Mouse (Mus musculus) liver, embryonic 15.5 days (tissue): ENCODE results near the gene Ldlrad3. TPM values are rescaled to one million over a fixed set of nuclear protein-coding genes. Genes with fewer than 3 reads are reported as not detected.

Experiments used
- ATAC-seq: fragments of 200-750 bp; cut with Nextera tagmentation; 2 replicates; pipeline ENCODE4 v1.8.0; 2017; ENCODE audit warnings: moderate number of reproducible peaks, mild to moderate bottlenecking, moderate library complexity; ENCODE audit not compliant: insufficient read depth
- H3K27ac ChIP-seq: fragments of 300-500 bp; sonication (generic); replicated peaks from 2 replicates; pipeline ENCODE4 v1.5.1; 2015; ENCODE audit warnings: mild to moderate bottlenecking, inconsistent platforms
- H3K27me3 ChIP-seq: fragments of 300-500 bp; sonication (generic); 2 replicates; pipeline ENCODE4 v1.6.1; 2015; ENCODE audit warnings: mild to moderate bottlenecking, inconsistent platforms
- H3K36me3 ChIP-seq: fragments of 300-500 bp; sonication (generic); replicated peaks from 2 replicates; pipeline ENCODE4 v1.6.1; 2015; ENCODE audit warnings: moderate library complexity, mild to moderate bottlenecking, inconsistent platforms
- H3K4me1 ChIP-seq: fragments of 300-500 bp; sonication (generic); replicated peaks from 2 replicates; pipeline ENCODE4 v1.6.1; 2015; ENCODE audit warnings: inconsistent platforms
- H3K4me2 ChIP-seq: fragments of 300-500 bp; sonication (generic); 2 replicates; pipeline ENCODE4 v1.6.1; 2015; ENCODE audit warnings: moderate library complexity, mild to moderate bottlenecking, inconsistent platforms
- H3K4me3 ChIP-seq: fragments of 300-500 bp; sonication (generic); replicated peaks from 2 replicates; pipeline ENCODE4 v1.5.1; 2015; ENCODE audit warnings: mild to moderate bottlenecking, inconsistent platforms
- H3K9ac ChIP-seq: fragments of 300-500 bp; sonication (generic); 2 replicates; pipeline ENCODE4 v1.6.1; 2015; ENCODE audit warnings: moderate library complexity, mild to moderate bottlenecking, inconsistent platforms
- H3K9me3 ChIP-seq: fragments of 300-500 bp; sonication (generic); replicated peaks from 2 replicates; pipeline ENCODE4 v1.6.1; 2016; ENCODE audit warnings: inconsistent platforms
- WGBS: fragments of 180-500 bp; shearing (Covaris S2); methylation state at CpG from one replicate; pipeline ENCODE4 v1.1.7; 2015; ENCODE audit warnings: mixed read lengths; ENCODE audit not compliant: insufficient replicate concordance; 5-methylcytosine and 5-hydroxymethylcytosine counted together
- polyA plus RNA-seq: library from polyadenylated mRNA; unstranded; fragments of >200 nt; fragmentation: Nextera tagmentation; extraction: Ambion mirVana; gene quantifications from 2 replicates; pipeline ENCODE4 v1.2.1, GENCODE M21; 2015

The Ldlrad3 gene
- 4.8 and 5.7 TPM in 2 replicates for polyA plus RNA-seq

DNA sequence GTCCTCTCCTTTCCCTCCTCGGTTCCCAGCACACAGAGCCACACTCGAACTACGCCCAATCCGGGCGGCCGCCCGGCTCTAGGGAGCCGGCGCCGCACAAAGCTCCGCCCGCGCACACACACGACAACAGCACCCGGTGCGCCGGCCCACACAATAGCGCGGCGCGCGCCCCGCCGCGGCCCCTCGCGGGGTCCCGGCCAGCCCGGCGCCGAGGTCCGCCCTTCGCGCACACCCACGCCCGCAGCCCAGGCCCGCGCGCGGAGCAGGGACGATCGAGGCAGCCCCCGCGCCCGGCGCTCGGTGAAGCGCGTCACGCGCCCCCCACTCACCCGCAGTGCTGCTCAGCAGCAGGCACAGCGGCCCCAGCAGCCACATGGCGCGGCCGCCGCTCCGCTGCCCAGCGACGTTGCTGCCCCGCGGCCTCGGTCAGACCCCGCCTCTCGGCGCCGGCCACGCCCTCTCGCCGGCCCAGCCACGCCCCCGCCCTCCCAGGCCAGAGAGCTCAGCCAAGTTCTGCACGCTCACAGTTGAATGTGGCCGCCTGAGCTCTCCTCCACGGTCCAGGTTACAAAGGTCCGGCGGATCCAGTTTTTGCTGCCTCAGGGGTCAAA is at the start of gene Ldlrad3:
Gene Ldlrad3, minus strand, starts transcription at position 435 of the 611 bp plus-strand sequence.
- Histone ChIP-seq H3K27me3 (peaks cover 39% of the 10 kb centered on the region), H3K36me3 (no peaks in the 10 kb centered on the region), H3K4me2 (peak within 1 kb of the TSS; percentile 86), H3K27ac (peak within 1 kb of the TSS; percentile 61; the same call in 1 of the 2 replicates), H3K9ac (peak within 1 kb of the TSS; percentile 55; the same call in 1 of the 2 replicates), H3K9me3 (no peaks in the 10 kb centered on the region), H3K4me3 (peak within 1 kb of the TSS; percentile 67), H3K4me1 (peaks cover 16% of the 10 kb centered on the region)
- ATAC-seq, result peak; percentile 92
- under 1% methylated on average over 77 of the region's 77 CpGs for WGBS

DNA sequence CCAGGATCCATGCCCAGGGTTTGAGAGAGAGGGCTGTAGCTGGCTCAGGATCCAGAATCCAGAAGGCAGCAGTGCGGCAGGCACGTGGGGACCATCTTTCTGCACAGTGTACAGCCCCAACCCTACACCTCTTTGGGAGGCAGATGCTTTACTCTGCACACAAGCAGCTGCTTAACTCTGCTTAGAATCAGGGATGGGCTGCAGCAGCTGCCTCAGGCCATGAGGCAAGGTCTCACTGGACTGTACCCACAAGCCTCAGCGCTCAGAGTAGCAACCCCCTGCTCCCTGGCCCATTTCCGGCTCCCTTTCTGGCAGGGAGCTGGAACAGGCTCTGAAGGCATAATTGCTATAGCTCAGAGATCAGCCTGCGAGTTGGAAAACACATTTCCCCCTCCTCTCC is 45.3 kb upstream of the Ldlrad3 start:
- Histone ChIP-seq H3K36me3 (no peaks in the 10 kb centered on the region), H3K27me3 (no peaks in the 10 kb centered on the region), H3K4me2 (no peak overlapping the region), H3K9me3 (no peaks in the 10 kb centered on the region), H3K27ac (no peak overlapping the region), H3K9ac (no peak overlapping the region), H3K4me3 (no peak overlapping the region), H3K4me1 (no peaks in the 10 kb centered on the region)
- 66% methylated on average over 5 of the region's 5 CpGs for WGBS
- no peak for ATAC-seq

DNA sequence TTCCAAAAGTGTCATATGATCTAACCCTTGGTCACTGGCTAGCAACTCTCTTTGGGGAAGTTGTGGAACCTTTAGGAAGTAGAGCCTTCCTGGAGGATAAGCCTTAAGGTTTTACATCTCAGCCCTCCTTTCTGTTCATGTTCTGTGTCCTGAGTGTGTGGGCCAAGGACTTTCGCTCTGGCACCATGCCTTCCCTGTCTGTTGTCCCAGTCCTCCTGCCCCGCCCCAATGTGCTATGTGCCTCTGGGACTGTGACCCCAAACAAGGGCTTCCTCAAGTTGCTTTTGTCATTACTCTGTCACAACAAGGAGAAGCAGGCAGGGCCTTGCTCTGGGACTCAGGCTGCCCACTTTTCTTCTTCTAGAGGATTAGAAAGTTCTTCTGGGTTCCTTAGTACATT is 42.9 kb upstream of the Ldlrad3 start:
- no peak for ATAC-seq
- Histone ChIP-seq H3K4me1 (no peaks in the 10 kb centered on the region), H3K27ac (no peak overlapping the region), H3K9me3 (no peaks in the 10 kb centered on the region), H3K4me3 (no peak overlapping the region), H3K27me3 (no peaks in the 10 kb centered on the region), H3K9ac (no peak overlapping the region), H3K36me3 (no peaks in the 10 kb centered on the region), H3K4me2 (no peak overlapping the region)
- 60% methylated on average over 2 of the region's 2 CpGs for WGBS

DNA sequence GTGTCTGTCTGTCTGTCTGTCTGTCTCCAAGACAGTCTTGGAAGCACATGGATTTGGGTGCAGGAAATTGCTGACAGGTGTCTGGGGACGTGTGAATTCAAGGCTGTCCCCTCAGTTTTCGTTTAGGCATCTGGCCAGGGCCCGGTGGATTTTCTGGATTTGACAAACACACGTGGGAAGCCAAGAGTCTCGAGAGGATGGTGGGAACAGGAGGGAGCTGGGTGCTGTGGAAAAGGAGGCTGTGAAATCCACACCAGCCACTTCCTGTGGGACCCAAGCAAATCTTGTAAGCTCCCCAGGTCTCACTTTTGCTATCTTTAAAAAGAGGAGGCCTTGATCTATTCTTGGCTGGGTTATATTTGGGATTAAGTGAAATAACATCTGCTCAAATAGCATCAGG is 42.1 kb upstream of the Ldlrad3 start:
- Histone ChIP-seq H3K36me3 (no peaks in the 10 kb centered on the region), H3K4me3 (no peak overlapping the region), H3K4me1 (no peaks in the 10 kb centered on the region), H3K9me3 (no peaks in the 10 kb centered on the region), H3K4me2 (no peak overlapping the region), H3K27ac (no peak overlapping the region), H3K27me3 (no peaks in the 10 kb centered on the region), H3K9ac (no peak overlapping the region)
- no peak for ATAC-seq
- 50% methylated on average over 5 of the region's 5 CpGs for WGBS

DNA sequence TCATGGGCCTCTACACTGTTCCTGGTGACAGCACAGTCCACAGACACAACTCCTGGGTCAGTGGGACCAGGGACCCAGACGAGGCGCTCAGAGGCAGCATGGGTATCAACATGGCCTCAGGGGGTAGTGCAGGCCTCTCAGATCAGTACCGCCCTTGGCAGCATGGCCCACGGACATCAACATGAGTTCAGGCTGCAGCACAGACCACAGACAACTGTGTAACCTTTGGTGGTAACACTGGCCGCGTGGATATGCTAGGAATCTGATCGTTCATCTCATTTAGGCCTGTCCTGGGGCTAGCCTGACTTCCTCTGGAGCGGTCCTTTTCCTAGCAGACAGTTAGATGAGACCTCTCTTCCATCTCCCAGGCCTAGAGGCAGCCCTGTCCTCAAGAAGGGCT is 41.7 kb upstream of the Ldlrad3 start:
- Histone ChIP-seq H3K9me3 (no peaks in the 10 kb centered on the region), H3K4me2 (no peak overlapping the region), H3K4me3 (no peak overlapping the region), H3K27ac (no peak overlapping the region), H3K36me3 (no peaks in the 10 kb centered on the region), H3K4me1 (no peaks in the 10 kb centered on the region), H3K27me3 (no peaks in the 10 kb centered on the region), H3K9ac (no peak overlapping the region)
- 60% methylated on average over 8 of the region's 8 CpGs for WGBS
- no peak for ATAC-seq

DNA sequence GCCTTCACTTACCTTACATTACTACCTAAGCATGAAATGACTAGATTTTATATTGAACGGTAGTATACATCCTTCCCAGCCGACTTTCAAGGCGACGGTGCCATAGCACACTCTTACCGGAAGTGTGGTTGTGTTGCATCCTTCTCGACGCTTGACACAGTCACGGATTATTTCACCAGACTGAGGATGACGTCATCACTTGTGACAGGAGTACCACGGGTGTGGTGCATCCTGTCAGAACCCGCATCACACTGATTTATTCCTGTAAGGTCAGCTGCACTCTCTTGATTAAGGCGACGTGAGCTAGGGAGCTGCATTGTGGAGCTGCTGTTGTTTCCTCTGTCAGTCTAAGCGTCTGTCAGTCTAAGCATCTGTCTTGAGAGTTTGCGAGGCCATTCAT is 40.1 kb upstream of the Ldlrad3 start:
- whole genome bisulfite sequencing, result 52% methylated on average over 15 of the region's 15 CpGs
- H3K27me3 ChIP-seq, result no peaks in the 10 kb centered on the region

DNA sequence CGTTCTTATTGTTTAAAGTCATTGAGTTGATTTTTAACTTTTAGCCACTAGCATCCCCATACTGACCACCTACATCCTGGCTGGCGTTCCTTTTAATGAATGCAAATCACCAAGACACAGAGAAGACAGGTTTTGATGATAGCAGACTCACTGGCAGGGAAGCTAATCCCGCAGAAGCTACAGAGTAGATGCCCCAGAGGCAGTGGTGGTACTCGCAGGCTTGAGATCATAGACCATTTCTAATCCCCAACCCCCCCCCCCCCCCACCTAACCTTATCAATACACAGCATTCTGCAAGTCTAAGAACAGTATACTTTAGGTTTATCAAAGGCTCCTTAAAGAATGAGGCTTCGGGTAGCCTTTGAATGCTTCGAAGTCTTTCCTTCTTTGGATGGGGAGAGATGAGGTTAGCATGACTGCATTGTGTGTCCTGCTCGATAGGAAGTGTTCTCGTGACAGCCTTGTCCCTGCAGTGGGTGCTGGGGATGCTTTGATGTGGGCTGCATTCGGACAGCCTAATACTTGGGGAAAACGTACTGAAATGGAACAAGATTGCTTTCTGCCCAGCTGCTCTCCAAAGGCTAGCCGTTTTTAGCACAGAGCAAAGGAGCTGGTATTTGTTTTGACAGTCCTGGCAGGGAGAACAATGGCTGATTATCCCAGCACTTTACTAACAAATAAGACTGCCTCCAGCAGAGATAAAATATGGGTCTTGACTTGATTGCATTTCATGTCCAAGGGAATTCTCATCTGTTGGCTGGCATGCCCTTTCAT is 37.4 kb upstream of the Ldlrad3 start:
- Histone ChIP-seq H3K4me1 (no peaks in the 10 kb centered on the region), H3K27me3 (no peaks in the 10 kb centered on the region), H3K9ac (no peak overlapping the region), H3K36me3 (no peaks in the 10 kb centered on the region), H3K4me2 (no peak overlapping the region), H3K9me3 (no peaks in the 10 kb centered on the region), H3K4me3 (no peak overlapping the region), H3K27ac (no peak overlapping the region)
- no peak for ATAC-seq
- 23% methylated on average over 11 of the region's 11 CpGs for WGBS

More for the DNA sequence above, 40.1 kb upstream of the Ldlrad3 start:
- H3K4me3 ChIP-seq, result no peak overlapping the region
- H3K27ac ChIP-seq, result no peak overlapping the region
- no peak for ATAC-seq
- H3K4me1 ChIP-seq, result no peaks in the 10 kb centered on the region
- no peaks in the 10 kb centered on the region for H3K9me3 ChIP-seq
- H3K36me3 ChIP-seq, result no peaks in the 10 kb centered on the region
- no peak overlapping the region for H3K4me2 ChIP-seq
- no peak overlapping the region for H3K9ac ChIP-seq

DNA sequence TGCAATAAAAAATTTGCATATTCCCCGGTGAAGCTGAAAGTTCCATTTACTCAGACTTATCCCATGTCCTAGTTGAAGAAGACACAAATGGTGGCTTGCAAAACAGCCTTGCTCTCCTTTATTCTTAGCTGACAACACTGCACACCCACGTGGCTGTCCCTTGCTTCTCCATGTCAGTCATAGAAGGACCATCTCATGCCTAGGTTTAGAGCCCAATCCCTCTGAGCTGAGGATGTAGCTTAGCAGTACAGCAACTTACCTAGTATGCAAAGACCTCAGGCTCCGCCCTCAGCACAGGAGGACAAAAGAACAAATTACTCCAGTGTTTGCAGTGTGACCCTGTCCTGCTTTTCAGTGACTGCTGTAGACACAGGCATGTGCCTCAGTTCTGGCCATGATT is 36.6 kb upstream of the Ldlrad3 start:
- Histone ChIP-seq H3K27ac (no peak overlapping the region), H3K27me3 (no peaks in the 10 kb centered on the region), H3K4me3 (no peak overlapping the region), H3K9me3 (no peaks in the 10 kb centered on the region), H3K36me3 (no peaks in the 10 kb centered on the region), H3K4me2 (no peak overlapping the region), H3K9ac (no peak overlapping the region), H3K4me1 (no peaks in the 10 kb centered on the region)
- ATAC-seq, result no peak
- WGBS, result 59% methylated on average over 3 of the region's 3 CpGs

DNA sequence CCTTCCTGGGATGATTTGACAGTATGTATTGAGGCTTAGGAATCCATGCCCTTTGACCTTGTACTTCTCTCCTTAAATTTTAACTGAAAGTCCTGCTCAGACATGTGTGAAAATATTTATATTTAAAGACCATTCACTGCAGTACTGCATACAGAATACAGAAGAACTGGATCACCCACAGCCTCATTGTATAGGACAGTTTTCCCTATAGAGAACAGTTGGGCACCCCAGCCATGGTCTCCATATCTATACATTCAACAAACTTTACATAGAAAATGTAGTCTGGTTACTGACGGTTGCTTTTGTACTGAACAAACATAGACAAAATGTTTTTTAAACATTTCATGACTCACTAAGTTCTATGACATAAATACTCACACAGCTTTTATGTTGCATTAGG is 30.6 kb upstream of the Ldlrad3 start:
- no peak overlapping the region for H3K4me2 ChIP-seq
- H3K27me3 ChIP-seq, result no peaks in the 10 kb centered on the region
- 52% methylated on average over 1 of the region's 1 CpGs for WGBS
- no peaks in the 10 kb centered on the region for H3K9me3 ChIP-seq
- H3K4me1 ChIP-seq, result no peaks in the 10 kb centered on the region
- no peak for ATAC-seq
- H3K36me3 ChIP-seq, result no peaks in the 10 kb centered on the region
- no peak overlapping the region for H3K4me3 ChIP-seq
- no peak overlapping the region for H3K27ac ChIP-seq
- no peak overlapping the region for H3K9ac ChIP-seq

DNA sequence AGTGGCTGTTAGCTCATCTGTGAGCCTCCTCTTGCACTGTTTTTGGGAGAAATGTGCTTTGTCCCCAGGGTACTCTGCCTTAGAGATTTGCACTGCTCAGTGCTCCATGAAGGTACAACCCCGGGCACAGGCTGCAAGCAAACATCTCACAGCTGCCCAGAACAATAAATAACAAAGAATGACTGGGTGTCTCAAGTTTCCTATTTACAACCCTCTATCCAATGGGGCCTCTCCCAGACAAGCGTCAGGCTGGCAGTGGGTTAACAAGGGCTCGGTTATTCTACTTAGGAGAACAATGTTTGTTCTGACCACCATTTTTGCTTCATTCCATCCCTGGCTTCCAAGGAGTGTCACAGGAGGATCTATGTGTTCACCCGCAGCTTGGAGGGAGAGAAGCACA is 25.9 kb upstream of the Ldlrad3 start:
- Histone ChIP-seq H3K9ac (no peak overlapping the region), H3K4me1 (no peaks in the 10 kb centered on the region), H3K27ac (no peak overlapping the region), H3K36me3 (no peaks in the 10 kb centered on the region), H3K4me3 (no peak overlapping the region), H3K4me2 (no peak overlapping the region), H3K27me3 (no peaks in the 10 kb centered on the region), H3K9me3 (no peaks in the 10 kb centered on the region)
- WGBS, result 48% methylated on average over 4 of the region's 4 CpGs
- ATAC-seq, result no peak

DNA sequence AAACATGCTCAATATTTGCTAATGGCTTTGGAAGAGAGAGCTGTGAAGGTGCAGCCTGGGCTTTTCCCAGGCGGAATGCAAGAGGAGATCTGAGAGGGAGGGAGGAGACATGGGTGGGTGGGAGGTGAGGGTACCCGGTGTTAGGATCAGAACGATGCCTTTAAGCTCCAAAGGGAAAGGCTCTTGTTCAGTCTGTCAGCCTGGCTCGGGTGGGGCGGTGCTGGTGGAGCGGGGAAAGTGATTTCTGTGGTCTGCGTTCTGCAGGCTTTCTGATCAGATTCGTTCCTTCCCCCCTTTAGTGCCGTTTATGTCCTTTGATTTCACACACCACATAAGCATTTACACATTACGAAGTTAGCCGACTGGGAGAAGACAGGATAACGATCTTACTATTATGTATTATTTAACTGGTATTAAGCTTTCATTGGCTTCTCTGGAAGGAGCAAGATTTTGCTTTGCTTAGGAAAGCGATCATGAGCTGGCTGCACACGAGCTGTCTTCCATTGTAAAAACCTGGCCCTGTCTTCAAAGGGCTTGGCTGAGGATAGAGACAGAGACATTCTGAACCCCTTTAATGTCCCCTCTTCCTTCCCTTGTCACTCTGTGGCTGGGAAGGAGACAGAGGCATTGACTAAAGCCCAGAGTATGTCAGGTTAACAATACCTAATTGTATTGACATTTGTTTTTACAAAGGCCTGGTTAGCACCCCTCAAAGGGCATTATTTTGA is 19.7 kb upstream of the Ldlrad3 start:
- Histone ChIP-seq H3K27ac (no peak overlapping the region), H3K4me3 (no peak overlapping the region), H3K9ac (no peak overlapping the region), H3K4me2 (no peak overlapping the region), H3K4me1 (0 out of 2 replicates have a peak, but pooled peaks cover 6% of the 10 kb centered on the region), H3K9me3 (no peaks in the 10 kb centered on the region), H3K27me3 (peaks cover 10% of the 10 kb centered on the region; the same call in 1 of the 2 replicates), H3K36me3 (no peaks in the 10 kb centered on the region)
- WGBS, result 14% methylated on average over 14 of the region's 14 CpGs
- ATAC-seq, result no peak
